Mouse (Mus musculus) retina, adult 2 months (tissue): ENCODE measurements around the gene Pdlim5.
"Not testable (repeated sequence)": the region's sequence is repeated elsewhere in the genome, so short reads cannot be mapped to it uniquely, and the experiment has no call there.

Experiments used
- DNase-seq: peaks from one replicate; pipeline ENCODE4 v3.0.0-alpha.2; 2012; ENCODE audit warnings: low read depth, low spot score

Gene Pdlim5

GRCm38 (mm10) chr3:142274993-142275392 lies 120.5 kb downstream of the Pdlim5 start:
- DNase-seq: peak; percentile 16

- no peak for DNase-seq
Observed at GRCm38 (mm10) chr3:142274451-142274850, 121.0 kb downstream of the Pdlim5 start.

DNA sequence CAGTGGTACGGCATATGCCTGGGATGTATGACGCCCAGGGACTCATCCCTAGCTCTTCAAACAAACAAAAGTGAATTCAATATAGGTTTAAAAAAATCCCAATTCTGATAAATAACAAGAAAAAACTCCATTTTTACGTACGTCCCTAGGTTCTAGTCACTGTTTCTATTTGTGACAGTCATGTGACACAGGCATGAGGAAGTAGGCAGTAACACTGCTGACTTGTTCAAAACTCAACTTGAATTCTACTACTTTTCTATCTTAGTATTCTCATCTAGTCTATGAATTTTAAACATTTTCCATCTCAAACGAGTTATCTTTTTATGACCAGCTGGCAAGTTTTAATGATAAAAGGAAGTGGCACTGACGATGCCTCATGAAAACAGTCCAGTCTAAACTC lies 122.2 kb downstream of the Pdlim5 start:
- DNase-seq: no peak

GRCm38 (mm10) chr3:142256371-142256770 lies 139.1 kb downstream of the Pdlim5 start:
- no peak for DNase-seq

DNA sequence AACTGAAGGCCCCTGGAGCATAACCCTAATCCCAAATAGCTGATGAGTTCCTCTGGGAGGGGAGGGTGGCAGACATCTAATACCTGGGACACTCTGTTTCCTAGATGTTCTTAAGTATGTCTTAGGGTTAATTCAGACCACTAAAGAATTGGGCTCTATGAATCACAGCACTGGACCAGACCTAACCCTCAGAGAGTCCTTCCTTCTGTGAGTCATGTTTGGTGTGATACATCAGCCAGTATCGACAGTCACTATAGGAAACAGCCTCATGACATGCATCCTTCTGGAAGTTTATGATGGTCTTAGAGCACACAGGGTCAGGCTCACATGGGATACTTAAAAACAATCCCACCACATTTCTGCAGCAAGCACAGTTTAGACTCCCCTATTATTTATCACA lies 143.4 kb downstream of the Pdlim5 start:
- no peak for DNase-seq

- no peak for DNase-seq
Observed at GRCm38 (mm10) chr3:142249458-142249857, 146.0 kb downstream of the Pdlim5 start.

- DNase-seq: no peak
Observed at GRCm38 (mm10) chr3:142243263-142243662, 152.2 kb downstream of the Pdlim5 start.

DNA sequence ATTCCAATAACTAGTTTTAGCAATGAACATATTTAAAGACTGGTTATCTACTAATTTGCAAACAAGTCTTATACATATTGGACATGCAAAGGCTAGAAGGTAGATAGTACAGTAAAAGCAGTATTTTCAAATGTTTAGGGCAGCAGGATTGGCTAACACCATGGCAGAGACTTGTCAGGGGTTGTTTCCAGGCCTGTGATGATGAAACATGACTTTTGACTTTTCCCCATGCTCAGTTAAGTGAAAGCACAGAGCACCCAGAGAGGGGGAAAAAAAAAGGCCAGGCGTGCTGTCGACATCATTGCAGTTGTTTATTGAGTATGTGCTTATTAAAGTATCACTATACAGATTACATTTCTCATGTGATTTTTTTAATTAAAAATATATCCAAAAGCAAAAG lies 156.2 kb downstream of the Pdlim5 start:
- DNase-seq: no peak

- DNase-seq: no peak
Observed at GRCm38 (mm10) chr3:142238260-142239046, 157.0 kb downstream of the Pdlim5 start.

DNA sequence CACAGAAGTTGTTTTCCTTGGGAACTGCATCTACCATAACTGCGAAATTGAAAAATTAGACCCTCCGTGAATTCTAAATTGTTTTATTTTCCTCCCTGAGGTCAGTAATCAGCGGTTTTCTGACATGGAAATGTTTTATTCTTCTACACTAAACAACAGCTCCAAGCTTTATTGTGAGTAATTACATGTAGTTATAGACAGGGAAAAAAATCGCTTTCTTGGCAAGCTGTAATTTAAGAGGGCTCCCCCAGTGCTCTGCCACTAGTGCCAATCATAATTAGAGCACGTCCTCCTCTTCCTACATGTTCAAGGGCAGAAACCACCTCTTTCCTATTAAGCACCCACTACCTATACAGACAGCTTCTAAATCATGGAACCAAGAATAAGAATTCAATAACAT lies 157.9 kb downstream of the Pdlim5 start:
- no peak for DNase-seq

- DNase-seq: no peak
Observed at GRCm38 (mm10) chr3:142233606-142234465, 161.7 kb downstream of the Pdlim5 start.

GRCm38 (mm10) chr3:142228665-142229064 lies 166.8 kb downstream of the Pdlim5 start:
- DNase-seq: no peak

GRCm38 (mm10) chr3:142222471-142223103 lies 172.9 kb downstream of the Pdlim5 start:
- DNase-seq: no peak

DNA sequence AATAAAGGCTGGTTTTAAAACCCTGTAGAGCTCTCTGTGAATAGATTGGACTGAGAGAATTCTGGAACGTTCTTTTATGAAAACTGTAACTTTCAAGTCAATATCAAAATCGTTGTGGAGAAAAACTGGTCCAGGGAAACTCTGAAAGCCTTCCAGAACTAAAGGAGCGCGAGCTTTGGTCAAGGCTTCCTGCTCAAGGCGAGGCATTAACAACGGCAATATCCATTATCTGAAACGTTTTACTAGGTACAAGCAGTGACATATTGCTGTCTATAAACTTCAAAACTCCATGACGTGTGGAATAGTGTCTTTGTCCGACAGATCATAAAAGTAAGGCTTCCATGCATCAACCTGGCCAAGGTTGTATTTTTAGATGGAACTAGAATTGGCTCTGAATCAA lies 175.6 kb downstream of the Pdlim5 start:
- DNase-seq: no peak

GRCm38 (mm10) chr3:142212821-142213220 lies 182.7 kb downstream of the Pdlim5 start:
- no peak for DNase-seq

DNA sequence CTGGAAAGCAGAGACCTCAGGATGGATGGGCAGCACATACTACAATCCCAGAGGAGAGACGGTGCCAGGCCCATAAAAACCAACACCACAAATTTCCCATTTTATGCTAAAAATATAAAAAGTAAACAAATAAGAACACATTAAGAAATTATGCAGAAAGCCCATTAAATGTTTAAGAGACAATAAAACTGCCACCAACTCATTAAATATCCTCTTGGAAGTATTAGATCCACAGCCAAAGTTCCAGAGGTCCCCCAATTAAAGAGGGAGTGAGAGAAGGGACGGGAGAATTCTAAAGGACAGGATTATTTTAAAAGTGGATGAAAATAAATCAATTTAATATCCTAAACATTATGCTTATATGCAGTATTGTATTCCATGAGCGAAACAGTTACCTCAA lies 183.3 kb downstream of the Pdlim5 start:
- no peak for DNase-seq

GRCm38 (mm10) chr3:142209981-142210380 lies 185.5 kb downstream of the Pdlim5 start:
- DNase-seq: no peak

DNA sequence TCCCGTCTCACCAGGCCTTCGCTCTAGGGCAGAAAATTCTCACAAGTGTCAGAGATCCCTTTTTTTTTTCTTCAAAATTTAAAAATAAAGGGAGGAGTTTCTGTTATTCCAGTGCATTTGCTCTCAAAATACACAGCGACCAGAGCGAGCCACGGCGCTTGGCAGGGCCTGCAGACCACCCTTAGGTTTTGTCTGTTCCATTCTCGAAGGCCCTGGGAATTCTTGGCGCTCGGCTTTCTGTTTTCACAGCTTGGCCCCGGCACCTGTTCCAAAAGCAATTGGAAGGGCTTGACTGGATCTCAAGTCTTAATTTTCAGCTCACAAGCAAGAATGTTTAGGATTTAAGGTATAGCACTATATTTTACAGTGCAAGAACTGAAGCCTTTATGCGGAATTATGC lies 186.4 kb downstream of the Pdlim5 start:
- DNase-seq: no peak

GRCm38 (mm10) chr3:142207488-142207887 lies 188.0 kb downstream of the Pdlim5 start:
- DNase-seq: no peak

DNA sequence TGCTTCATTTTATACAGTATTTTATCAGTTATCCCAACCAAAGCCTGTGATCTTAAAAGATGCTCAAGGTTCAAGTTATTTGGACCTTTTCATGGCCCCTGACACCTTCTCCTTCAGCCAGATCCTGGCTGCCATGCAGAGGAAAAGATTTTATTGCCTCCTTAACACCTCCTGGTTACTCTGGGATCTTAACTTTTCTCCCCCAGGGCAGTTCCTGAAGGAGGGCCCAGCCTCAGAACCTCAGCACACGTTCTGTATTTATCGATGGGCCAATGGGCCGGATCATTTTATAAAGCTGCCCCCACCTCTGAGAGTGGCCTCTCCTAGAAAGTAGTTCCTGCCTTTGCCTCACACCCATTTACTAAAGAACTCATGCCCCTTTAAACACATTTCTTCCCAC lies 189.2 kb downstream of the Pdlim5 start:
- no peak for DNase-seq

- no peak for DNase-seq
Observed at GRCm38 (mm10) chr3:142196142-142196541, 199.4 kb downstream of the Pdlim5 start.

GRCm38 (mm10) chr3:142191627-142192026 lies 203.9 kb downstream of the Pdlim5 start:
- DNase-seq: not testable (repeated sequence)
